Mouse (Mus musculus) lung, embryonic 14.5 days (tissue): ENCODE measurements around the gene Smc1b. TPM values are rescaled to one million over a fixed set of nuclear protein-coding genes. Genes with fewer than 3 reads are reported as not detected.

Experiments
- ATAC-seq: fragments of 200-750 bp; cut with Nextera tagmentation; 2 replicates; pipeline ENCODE4 v1.8.0; 2017; ENCODE audit warnings: mild to moderate bottlenecking, moderate TSS enrichment, moderate library complexity; ENCODE audit not compliant: insufficient read depth
- DNase-seq: peaks from one replicate; pipeline ENCODE4 v3.0.0-alpha.2; 2015
- H3K27ac ChIP-seq: fragments of 300-500 bp; sonication (generic); 2 replicates; pipeline ENCODE4 v1.5.1; 2014; ENCODE audit warnings: low read depth, mild to moderate bottlenecking, moderate library complexity
- H3K27me3 ChIP-seq: fragments of 300-500 bp; sonication (generic); 2 replicates; pipeline ENCODE4 v1.6.1; 2014; ENCODE audit warnings: low read length, control low read depth; ENCODE audit not compliant: insufficient read depth
- H3K36me3 ChIP-seq: fragments of 300-500 bp; sonication (generic); 2 replicates; pipeline ENCODE4 v1.6.1; 2014; ENCODE audit warnings: control low read depth; ENCODE audit not compliant: insufficient read depth
- H3K4me1 ChIP-seq: fragments of 300-500 bp; sonication (generic); 2 replicates; pipeline ENCODE4 v1.6.1; 2014; ENCODE audit warnings: antibody characterized with exemption, control low read depth; ENCODE audit not compliant: insufficient read depth
- H3K4me2 ChIP-seq: fragments of 300-500 bp; sonication (generic); 2 replicates; pipeline ENCODE4 v1.6.1; 2014; ENCODE audit warnings: mild to moderate bottlenecking
- H3K4me3 ChIP-seq: fragments of 300-500 bp; sonication (generic); 2 replicates; pipeline ENCODE4 v1.5.1; 2014; ENCODE audit warnings: low read depth, low read length
- H3K9ac ChIP-seq: fragments of 300-500 bp; sonication (generic); 2 replicates; pipeline ENCODE4 v1.6.1; 2014
- H3K9me3 ChIP-seq: fragments of 300-500 bp; sonication (generic); 2 replicates; pipeline ENCODE4 v1.6.1; 2016; ENCODE audit warnings: low read depth, low read length, control low read depth
- CTCF ChIP-seq: IDR thresholded peaks from 2 replicates; pipeline ENCODE4 v1.5.1; 2016; ENCODE audit warnings: antibody characterized with exemption, low read depth
- WGBS: fragments of 180-500 bp; shearing (Covaris S2); extraction: QIAGEN DNeasy Blood & Tissue Kit; methylation state at CpG from one replicate; pipeline ENCODE4 v1.1.7; 2014; 5-methylcytosine and 5-hydroxymethylcytosine counted together
- polyA plus RNA-seq: library from polyadenylated mRNA; unstranded; fragments of >200 nt; fragmentation: Nextera tagmentation; extraction: Ambion mirVana; gene quantifications from 2 replicates; pipeline ENCODE4 v1.2.1, GENCODE M21; 2014

Smc1b gene
- polyA plus RNA-seq, 1 experiment from 2014 or later = 0.21 TPM

- TF ChIP-seq CTCF = no peak
- Histone ChIP-seq H3K27me3 (no peaks in the 10 kb centered on the region), H3K4me2 (no peak overlapping the region), H3K4me3 (no peak overlapping the region), H3K9me3 (no peaks in the 10 kb centered on the region), H3K4me1 (no peaks in the 10 kb centered on the region), H3K36me3 (no peaks in the 10 kb centered on the region), H3K9ac (no peak overlapping the region), H3K27ac (no peak overlapping the region)
- DNase-seq = peak; percentile 26
- WGBS = 45% methylated on average over 4 of the region's 4 CpGs
- no peak; the same call in 1 of the 2 replicates for ATAC-seq
Measured at GRCm38 (mm10) chr15:85027740-85028139, 104.0 kb downstream of the Smc1b start.

GRCm38 (mm10) chr15:85026197-85026596 lies 105.6 kb downstream of the Smc1b start:
- H3K27ac ChIP-seq = no peak overlapping the region
- WGBS = 72% methylated on average over 4 of the region's 4 CpGs
- H3K4me2 ChIP-seq = no peak overlapping the region
- H3K36me3 ChIP-seq = no peaks in the 10 kb centered on the region
- no peak for ATAC-seq
- H3K9ac ChIP-seq = no peak overlapping the region
- DNase-seq = no peak
- no peak for TF ChIP-seq CTCF
- no peak overlapping the region for H3K4me3 ChIP-seq
- no peaks in the 10 kb centered on the region; the same call in 1 of the 2 replicates for H3K4me1 ChIP-seq
- no peaks in the 10 kb centered on the region for H3K27me3 ChIP-seq
- H3K9me3 ChIP-seq = no peaks in the 10 kb centered on the region

GRCm38 (mm10) chr15:85022211-85022610 lies 109.6 kb downstream of the Smc1b start:
- Histone ChIP-seq H3K27me3 (peaks cover 5% of the 10 kb centered on the region; the same call in 1 of the 2 replicates), H3K36me3 (no peaks in the 10 kb centered on the region), H3K9ac (no peak overlapping the region), H3K27ac (no peak overlapping the region), H3K4me1 (no peaks in the 10 kb centered on the region; the same call in 1 of the 2 replicates), H3K4me2 (no peak overlapping the region), H3K9me3 (no peaks in the 10 kb centered on the region), H3K4me3 (no peak overlapping the region)
- ATAC-seq = no peak
- TF ChIP-seq CTCF = no peak
- WGBS = 65% methylated on average over 4 of the region's 4 CpGs
- DNase-seq = no peak

- peaks cover 6% of the 10 kb centered on the region; the same call in 1 of the 2 replicates for H3K27me3 ChIP-seq
- H3K9ac ChIP-seq = no peak within 1 kb of the TSS
- ATAC-seq (peak; percentile 28; the same call in 1 of the 2 replicates), DNase-seq (peak; percentile 58)
- peak within 1 kb of the TSS; percentile 31; the same call in 1 of the 2 replicates for H3K4me2 ChIP-seq
- no peak for TF ChIP-seq CTCF
- no peaks in the 10 kb centered on the region for H3K36me3 ChIP-seq
- no peaks in the 10 kb centered on the region for H3K9me3 ChIP-seq
- H3K4me3 ChIP-seq = no peak within 1 kb of the TSS
- peaks cover under 1% of the 10 kb centered on the region for H3K4me1 ChIP-seq
- H3K27ac ChIP-seq = no peak within 1 kb of the TSS
- 7% methylated on average over 21 of the region's 21 CpGs for WGBS
Measured at GRCm38 (mm10) chr15:85016951-85017664, 114.7 kb downstream of the Smc1b start, which contains the start of gene Upk3a. Gene Upk3a, plus strand, starts transcription at chr15:85017141.

- TF ChIP-seq CTCF = no peak
- H3K27me3 ChIP-seq = peaks cover 6% of the 10 kb centered on the region; the same call in 1 of the 2 replicates
- no peak overlapping the region for H3K27ac ChIP-seq
- H3K4me1 ChIP-seq = peaks cover 5% of the 10 kb centered on the region; the same call in 1 of the 2 replicates
- DNase-seq (peak; percentile 38), ATAC-seq (no peak)
- no peaks in the 10 kb centered on the region for H3K36me3 ChIP-seq
- no peak overlapping the region for H3K4me2 ChIP-seq
- H3K9me3 ChIP-seq = no peaks in the 10 kb centered on the region
- WGBS = 42% methylated on average over 11 of the region's 11 CpGs
- H3K4me3 ChIP-seq = no peak overlapping the region
- H3K9ac ChIP-seq = no peak overlapping the region
Measured at GRCm38 (mm10) chr15:85015771-85016170, 116.0 kb downstream of the Smc1b start.

Other genes with a start within 250 kb of the Smc1b start
- gene Gm29666, start 211.9 kb downstream of the Smc1b start, polyA plus RNA-seq = 0.47 and 0.63 TPM in 2 replicates
- gene Nup50, start 208.6 kb downstream of the Smc1b start, polyA plus RNA-seq = 44.5 and 48.2 TPM in 2 replicates
- 11.6 and 13.5 TPM in 2 replicates for gene 5031439G07Rik, start 143.4 kb downstream of the Smc1b start, polyA plus RNA-seq
- gene Upk3a, start 114.8 kb downstream of the Smc1b start, polyA plus RNA-seq = 2.4 and 3.3 TPM in 2 replicates
- gene Fam118a, start 103.0 kb downstream of the Smc1b start, polyA plus RNA-seq = 37.0 and 37.5 TPM in 2 replicates
- gene Ribc2, start 114 bp upstream of the Smc1b start, polyA plus RNA-seq = 0.36 and 0.37 TPM in 2 replicates
- 277 and 302 TPM in 2 replicates for gene Fbln1, start 74.0 kb upstream of the Smc1b start, polyA plus RNA-seq
- 345 and 360 TPM in 2 replicates for gene Atxn10, start 204.3 kb upstream of the Smc1b start, polyA plus RNA-seq